Mouse (Mus musculus) CH12.LX (cell line): ENCODE data around the gene Rnf208. TPM values are rescaled to one million over a fixed set of nuclear protein-coding genes. Genes with fewer than 3 reads are reported as not detected.
A peak's percentile ranks its signal among the peaks of the same experiment; 100 is the strongest.

ENCODE experiments used
- DNase-seq: peaks from one replicate; pipeline ENCODE4 v3.0.0-alpha.2; 2013; ENCODE audit errors: extremely low read depth
- H3K27ac ChIP-seq: 2 replicates; pipeline ENCODE4 v1.5.1; 2012; ENCODE audit warnings: low read depth, mild to moderate bottlenecking, control low read depth, moderate library complexity; ENCODE audit not compliant: insufficient read depth
- H3K27me3 ChIP-seq: replicated peaks from 2 replicates; pipeline ENCODE3; 2012; ENCODE audit warnings: inconsistent platforms
- H3K36me3 ChIP-seq, 2 experiments: replicated peaks in 1 of 2; 2 replicates each; pipeline versions ENCODE3 to v1.6.1; 2012; ENCODE audit warnings: inconsistent platforms in 1 of 2, low read length in 1 of 2, mild to moderate bottlenecking in 1 of 2, mixed read lengths in 1 of 2, moderate library complexity in 1 of 2; ENCODE audit not compliant: control insufficient read depth in 1 of 2, insufficient read depth in 1 of 2
- H3K4me1 ChIP-seq, 2 experiments: 2 replicates each; pipeline ENCODE4 v1.6.1; 2012; ENCODE audit warnings: inconsistent platforms in 1 of 2, moderate library complexity in 1 of 2; ENCODE audit not compliant: insufficient read depth in 2 of 2, control insufficient read depth in 1 of 2
- H3K4me2 ChIP-seq: 2 replicates; pipeline ENCODE4 v1.6.1; 2012; ENCODE audit warnings: low read depth, mild to moderate bottlenecking, control low read depth; ENCODE audit not compliant: poor library complexity, insufficient read depth, severe bottlenecking
- H3K4me3 ChIP-seq, 3 experiments: fragments of 150-350 bp in 1 of 3; sonication (generic) in 1 of 3; replicated peaks in 1 of 3; 2 replicates each; pipeline versions ENCODE3 to v1.5.1; 2011 to 2012; ENCODE audit warnings: low read depth in 2 of 3, low read length in 2 of 3, mild to moderate bottlenecking in 2 of 3, moderate library complexity in 2 of 3, control low read depth in 1 of 3, improper control_type of control experiment in 1 of 3, inconsistent platforms in 1 of 3, mixed read lengths in 1 of 3; ENCODE audit not compliant: poor library complexity in 1 of 3
- H3K79me2 ChIP-seq: replicated peaks from 2 replicates; pipeline ENCODE4 v1.6.1; 2012; ENCODE audit warnings: mild to moderate bottlenecking, moderate library complexity; ENCODE audit not compliant: control insufficient read depth, poor library complexity, insufficient read depth, severe bottlenecking; ENCODE audit errors: extremely low read depth
- H3K9ac ChIP-seq: 2 replicates; pipeline ENCODE4 v1.6.1; 2012; ENCODE audit warnings: low read depth, mild to moderate bottlenecking, control low read depth, moderate library complexity; ENCODE audit not compliant: insufficient read depth
- H3K9me3 ChIP-seq: replicated peaks from 2 replicates; pipeline ENCODE3; 2012; ENCODE audit warnings: low read length, inconsistent platforms, mixed read lengths
- CHD1 ChIP-seq: IDR thresholded peaks from 2 replicates; pipeline ENCODE4 v1.6.1; 2012; ENCODE audit warnings: low read depth, low read length, improper control_type of control experiment, inconsistent platforms
- CTCF ChIP-seq, 2 experiments: IDR thresholded peaks in 1 of 2; conservative IDR thresholded peaks in 1 of 2; 2 replicates each; pipeline ENCODE4 v1.5.1; 2011 to 2012; ENCODE audit warnings: low read depth in 2 of 2, low read length in 2 of 2, improper control_type of control experiment in 1 of 2, inconsistent platforms in 1 of 2, mild to moderate bottlenecking in 1 of 2, moderate library complexity in 1 of 2
- E2F4 ChIP-seq: IDR thresholded peaks from 2 replicates; pipeline ENCODE4 v1.6.1; 2011; ENCODE audit warnings: low read depth, low read length, improper control_type of control experiment; ENCODE audit not compliant: insufficient replicate concordance
- EP300 ChIP-seq: IDR thresholded peaks from 2 replicates; pipeline ENCODE4 v1.6.1; 2011; ENCODE audit warnings: low read length, improper control_type of control experiment
- ETS1 ChIP-seq: conservative IDR thresholded peaks from 2 replicates; pipeline ENCODE4 v1.6.1; 2012; ENCODE audit warnings: low read depth, mild to moderate bottlenecking, inconsistent platforms, low read length, improper control_type of control experiment, moderate library complexity
- HCFC1 ChIP-seq: IDR thresholded peaks from 2 replicates; pipeline ENCODE4 v1.6.1; 2012; ENCODE audit warnings: low read depth, mild to moderate bottlenecking, inconsistent platforms, low read length, improper control_type of control experiment
- IRF4 ChIP-seq: IDR thresholded peaks from 2 replicates; pipeline ENCODE4 v1.6.1; 2014; ENCODE audit warnings: low read depth, mild to moderate bottlenecking, inconsistent platforms, low read length, improper control_type of control experiment
- JUN ChIP-seq: IDR thresholded peaks from 2 replicates; pipeline ENCODE4 v1.6.1; 2011; ENCODE audit warnings: low read depth, mild to moderate bottlenecking, low read length, improper control_type of control experiment, moderate library complexity; ENCODE audit not compliant: insufficient read depth
- JUND ChIP-seq: conservative IDR thresholded peaks from 2 replicates; pipeline ENCODE4 v1.6.1; 2011; ENCODE audit warnings: low read depth, low read length, improper control_type of control experiment
- KAT2A ChIP-seq: IDR thresholded peaks from 2 replicates; pipeline ENCODE4 v1.6.1; 2012; ENCODE audit warnings: low read length, improper control_type of control experiment, inconsistent platforms; ENCODE audit not compliant: insufficient replicate concordance
- MAFK ChIP-seq: IDR thresholded peaks from 2 replicates; pipeline ENCODE4 v1.6.1; 2011; ENCODE audit warnings: low read length, improper control_type of control experiment; ENCODE audit not compliant: insufficient replicate concordance
- MEF2A ChIP-seq: IDR thresholded peaks from 2 replicates; pipeline ENCODE4 v1.6.1; 2014; ENCODE audit warnings: low read depth, mild to moderate bottlenecking, inconsistent platforms, low read length, improper control_type of control experiment, borderline replicate concordance
- MXI1 ChIP-seq: IDR thresholded peaks from 2 replicates; pipeline ENCODE4 v1.6.1; 2011; ENCODE audit warnings: mild to moderate bottlenecking, low read depth, low read length, improper control_type of control experiment
- NELFE ChIP-seq: IDR thresholded peaks from 2 replicates; pipeline ENCODE4 v1.6.1; 2011; ENCODE audit warnings: low read depth, low read length, improper control_type of control experiment
- NRF1 ChIP-seq: IDR thresholded peaks from 2 replicates; pipeline ENCODE4 v1.6.1; 2014; ENCODE audit warnings: low read depth, mild to moderate bottlenecking, inconsistent platforms, low read length, improper control_type of control experiment, moderate library complexity
- POLR2A ChIP-seq: IDR thresholded peaks from 2 replicates; pipeline ENCODE4 v1.6.1; 2011; ENCODE audit warnings: low read depth, mild to moderate bottlenecking, improper control_type of control experiment, low read length
- POLR2AphosphoS2 ChIP-seq: IDR thresholded peaks from 2 replicates; pipeline ENCODE4 v1.6.1; 2011; ENCODE audit warnings: low read depth, low read length, improper control_type of control experiment
- RCOR1 ChIP-seq: conservative IDR thresholded peaks from 2 replicates; pipeline ENCODE4 v1.6.1; 2012; ENCODE audit warnings: low read depth, mild to moderate bottlenecking, inconsistent platforms, low read length, improper control_type of control experiment
- SIN3A ChIP-seq: IDR thresholded peaks from 2 replicates; pipeline ENCODE4 v1.6.1; 2012; ENCODE audit warnings: low read length, improper control_type of control experiment, inconsistent platforms
- TBP ChIP-seq: conservative IDR thresholded peaks from 2 replicates; pipeline ENCODE4 v1.6.1; 2011; ENCODE audit warnings: low read depth, low read length, improper control_type of control experiment
- TCF12 ChIP-seq: IDR thresholded peaks from 2 replicates; pipeline ENCODE4 v1.6.1; 2014; ENCODE audit warnings: low read depth, mild to moderate bottlenecking, inconsistent platforms, low read length, improper control_type of control experiment
- USF1 ChIP-seq: IDR thresholded peaks from 2 replicates; pipeline ENCODE4 v1.6.1; 2014; ENCODE audit warnings: low read depth, mild to moderate bottlenecking, inconsistent platforms, low read length, improper control_type of control experiment
- ZC3H11A ChIP-seq: IDR thresholded peaks from 2 replicates; pipeline ENCODE4 v1.6.1; 2012; ENCODE audit warnings: low read depth, mild to moderate bottlenecking, inconsistent platforms, low read length, improper control_type of control experiment
- ZMIZ1 ChIP-seq: IDR thresholded peaks from 2 replicates; pipeline ENCODE4 v1.6.1; 2012; ENCODE audit warnings: low read depth, mild to moderate bottlenecking, inconsistent platforms, low read length, improper control_type of control experiment
- dilution Hi-C: fragments of 300-500 bp; cut with MboI; formaldehyde crosslinking; loops from 2 replicates; pipeline ENCODE4 v1.14.3; 2020; ENCODE audit warnings: low sequenced_read_pairs; ENCODE audit not compliant: extremely low pct_unique_long_range_greater_than_20kb, extremely low pct_ligation_motif_present
- in situ Hi-C: fragments of 300-500 bp; cut with MboI; formaldehyde crosslinking; loops from 3 replicates; pipeline ENCODE4 v1.14.3; 2019; ENCODE audit warnings: low sequenced_read_pairs, low pct_ligation_motif_present, low pct_unique_long_range_greater_than_20kb, mixed read lengths
- polyA plus RNA-seq: library from polyadenylated mRNA; unstranded; fragments of >175 nt; gene quantifications from 2 replicates; pipeline ENCODE4 v1.2.1, GENCODE M21; 2012; ENCODE audit warnings: low read depth; ENCODE audit not compliant: insufficient read length
- total RNA-seq, 2 experiments: library from RNA; depleted of rRNA; stranded (reverse); fragments of 300-350 nt in 1 of 2; fragments of >200 nt in 1 of 2; gene quantifications; 2 replicates each; pipeline ENCODE4 v1.2.3; 2012 to 2014

Gene Rnf208
- total and polyA plus RNA-seq, 3 experiments = 0.34 to 1.7 (median 1.4) TPM

DNA sequence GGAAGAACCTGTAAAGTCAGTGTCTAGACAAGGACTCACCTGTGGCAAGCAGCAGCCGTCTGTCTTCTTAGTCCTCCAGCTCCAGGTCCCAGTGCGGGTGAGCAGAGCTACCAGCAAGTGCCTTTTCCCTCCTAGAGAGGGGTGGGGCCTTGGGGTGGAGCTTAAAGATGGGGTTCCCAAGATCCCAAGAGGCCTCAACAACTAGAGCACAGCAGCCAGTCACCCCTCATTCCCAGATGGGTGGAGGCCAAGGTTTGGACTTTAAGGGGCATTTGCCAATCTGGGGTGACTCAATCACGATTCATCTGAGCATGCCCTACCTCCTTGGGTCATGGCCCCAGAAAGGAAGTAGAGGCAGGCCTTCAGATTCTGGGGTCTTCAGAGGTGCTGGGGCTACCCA is 2.3 kb upstream of the Rnf208 start:
- dilution Hi-C loops = no loop called here

DNA sequence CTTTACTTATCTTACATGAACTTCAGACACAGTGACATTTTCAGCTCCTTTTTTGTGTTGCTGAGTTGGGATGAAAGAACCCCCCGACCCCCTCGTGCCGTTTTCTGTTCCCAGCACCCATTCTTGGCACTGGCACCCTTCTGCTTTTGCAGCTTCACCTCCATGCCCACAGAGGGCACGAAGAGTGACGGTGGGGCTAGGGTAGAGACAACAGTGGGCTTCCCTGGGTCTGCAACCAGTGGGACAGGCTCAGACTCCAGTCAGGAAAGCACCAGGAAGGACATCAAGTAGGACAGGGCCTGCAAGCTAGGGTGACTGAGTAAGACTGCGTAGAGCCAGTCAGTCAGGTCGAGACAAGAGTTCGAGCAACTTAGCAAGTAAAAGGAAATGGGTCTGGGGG is 1.7 kb upstream of the Rnf208 start:
- peaks cover 12 to 16% of the 10 kb centered on the region in 2 experiments for H3K4me1 ChIP-seq
- peaks cover 5 to 19% of the 10 kb centered on the region in 2 experiments for H3K36me3 ChIP-seq
- no peak for TF ChIP-seq MEF2A
- no peak for TF ChIP-seq JUND
- TF ChIP-seq POLR2AphosphoS2 = no peak
- dilution Hi-C loops (no loop called here), in situ Hi-C loops (no loop called here)
- no peaks in the 10 kb centered on the region for H3K79me2 ChIP-seq
- H3K4me2 ChIP-seq = peak overlapping the region; percentile 89; the same call in 1 of the 2 replicates
- H3K9me3 ChIP-seq = no peaks in the 10 kb centered on the region
- 0 out of 2 replicates have a peak overlapping the region, but pooled peaks have one; percentile 3 for H3K9ac ChIP-seq
- H3K4me3 ChIP-seq = peak overlapping the region in 2 of 3 experiments; percentile 13 to 49
- no peak overlapping the region for H3K27ac ChIP-seq
- DNase-seq = no peak
- H3K27me3 ChIP-seq = peaks cover 56% of the 10 kb centered on the region

More for the DNA sequence above, 2.3 kb upstream of the Rnf208 start:
- peaks cover 2 to 14% of the 10 kb centered on the region in 2 experiments for H3K36me3 ChIP-seq
- H3K9me3 ChIP-seq = no peaks in the 10 kb centered on the region
- no peak for TF ChIP-seq ETS1
- TF ChIP-seq CTCF (conservative IDR thresholded peaks at IDR 0.05 in 1 of 2, IDR thresholded peaks at IDR 0.05 in 1 of 2; ENCODE audit: low read depth in 2 of 2, low read length in 2 of 2) = no peak
- no peak for TF ChIP-seq HCFC1
- TF ChIP-seq MAFK = no peak
- no peak for TF ChIP-seq E2F4
- no peak for TF ChIP-seq SIN3A
- TF ChIP-seq MEF2A = no peak
- TF ChIP-seq JUND = no peak
- TF ChIP-seq IRF4 = no peak
- TF ChIP-seq, all 38 proteins: peak for 0
- Histone ChIP-seq H3K4me3 (no peak overlapping the region), H3K4me1 (peaks cover 12 to 16% of the 10 kb centered on the region in 2 experiments), H3K27ac (no peak overlapping the region), H3K79me2 (no peaks in the 10 kb centered on the region), H3K27me3 (peaks cover 61% of the 10 kb centered on the region), H3K9ac (no peak overlapping the region), H3K4me2 (no peak overlapping the region)
- DNase-seq = no peak
- in situ Hi-C loops = no loop called here

DNA sequence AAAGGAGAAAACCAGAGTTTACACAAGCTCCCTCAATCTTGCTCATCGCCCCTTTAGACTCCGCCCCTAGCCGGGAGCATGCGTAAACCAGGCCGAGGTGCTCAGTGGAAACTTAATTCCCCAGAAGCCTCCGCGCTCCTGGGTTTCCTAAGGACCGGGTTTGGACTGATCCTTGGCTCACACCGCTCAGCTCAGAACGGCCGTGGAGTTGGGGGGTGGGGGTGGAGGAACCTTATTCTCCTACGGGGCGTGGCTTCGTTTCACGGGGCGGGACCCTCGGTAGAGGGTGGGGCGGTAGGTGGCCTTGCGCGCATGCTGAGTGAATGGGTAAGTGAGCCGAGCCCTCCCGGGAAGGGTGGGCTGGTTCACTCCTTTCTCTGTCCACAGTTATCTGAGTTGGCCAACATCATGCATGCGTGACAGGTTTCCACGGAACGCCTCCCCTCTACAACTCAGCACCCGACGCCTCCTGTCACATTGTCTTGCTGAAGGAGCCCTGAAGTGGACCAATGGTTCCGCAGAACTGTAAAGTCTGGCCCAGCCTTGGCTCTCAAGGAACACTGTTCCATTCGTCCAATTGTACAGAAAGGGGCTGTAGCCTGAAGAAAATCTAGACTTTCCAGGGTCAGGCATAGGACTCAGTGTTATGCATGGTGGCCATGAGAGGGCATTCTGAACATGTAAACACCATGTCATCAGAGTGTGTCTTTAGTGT is 1.2 kb upstream of the Rnf208 start:
- Histone ChIP-seq H3K27me3 (peaks cover 50% of the 10 kb centered on the region), H3K27ac (no peak overlapping the region), H3K79me2 (no peaks in the 10 kb centered on the region), H3K9me3 (no peaks in the 10 kb centered on the region), H3K36me3 (peaks cover 11 to 25% of the 10 kb centered on the region in 2 experiments), H3K9ac (peak overlapping the region; percentile 3; the same call in 1 of the 2 replicates), H3K4me1 (peaks cover 12 to 16% of the 10 kb centered on the region in 2 experiments), H3K4me2 (peak overlapping the region; percentile 89), H3K4me3 (peak overlapping the region; percentile 29 to 49 (median 44))
- DNase-seq = peak; percentile 74
- dilution Hi-C loops (no loop called here), in situ Hi-C loops (no loop called here)
- TF ChIP-seq CHD1 = no peak
- TF ChIP-seq KAT2A = no peak
- peak; percentile 73 for TF ChIP-seq POLR2A
- no peak for TF ChIP-seq JUND
- no peak for TF ChIP-seq RCOR1
- TF ChIP-seq TBP = no peak
- no peak; the same call in 1 of the 2 replicates for TF ChIP-seq MXI1
- no peak; the same call in 1 of the 2 replicates for TF ChIP-seq HCFC1
- no peak for TF ChIP-seq EP300
- TF ChIP-seq USF1 = no peak
- TF ChIP-seq JUN = no peak
- 0 out of 2 replicates have a peak, but pooled peaks have one; percentile 41 for TF ChIP-seq TCF12
- peak; percentile 84 for TF ChIP-seq NRF1
- 0 out of 2 replicates have a peak, but pooled peaks have one; percentile 48 for TF ChIP-seq NELFE
- TF ChIP-seq ZC3H11A = no peak
- TF ChIP-seq ZMIZ1 = no peak
